Mouse (Mus musculus) MEL (cell line): Measurements from ENCODE around the gene Hdac7.

ENCODE experiments used
- CTCF ChIP-seq, 3 experiments: IDR thresholded peaks in 2 of 3; conservative IDR thresholded peaks in 1 of 3; 2 replicates each; pipeline ENCODE4 v1.5.1; 2011 to 2012; ENCODE audit warnings: low read length in 3 of 3, low read depth in 2 of 3, mild to moderate bottlenecking in 2 of 3, improper control_type of control experiment in 1 of 3, inconsistent platforms in 1 of 3, mixed read lengths in 1 of 3, moderate library complexity in 1 of 3; ENCODE audit not compliant: control insufficient read depth in 1 of 3, insufficient read depth in 1 of 3, poor library complexity in 1 of 3, severe bottlenecking in 1 of 3
- ELF1 ChIP-seq: IDR thresholded peaks from 2 replicates; pipeline ENCODE4 v1.6.1; 2014; ENCODE audit warnings: low read depth, mild to moderate bottlenecking, inconsistent platforms, low read length, improper control_type of control experiment, moderate library complexity
- EP300 ChIP-seq, 2 experiments: IDR thresholded peaks; 2 replicates each; pipeline ENCODE4 v1.6.1; 2011; ENCODE audit warnings: improper control_type of control experiment in 2 of 2, low read length in 2 of 2, low read depth in 1 of 2, mild to moderate bottlenecking in 1 of 2
- GATA1 ChIP-seq: IDR thresholded peaks from 2 replicates; pipeline ENCODE4 v1.6.1; 2011; ENCODE audit warnings: low read depth, low read length, improper control_type of control experiment
- HCFC1 ChIP-seq: IDR thresholded peaks from 2 replicates; pipeline ENCODE4 v1.6.1; 2012; ENCODE audit warnings: low read depth, mild to moderate bottlenecking, inconsistent platforms, low read length, improper control_type of control experiment, moderate library complexity
- JUND ChIP-seq: IDR thresholded peaks from 2 replicates; pipeline ENCODE4 v1.6.1; 2011; ENCODE audit warnings: low read depth, mild to moderate bottlenecking, improper control_type of control experiment, low read length
- NRF1 ChIP-seq: IDR thresholded peaks from 2 replicates; pipeline ENCODE4 v1.6.1; 2014; ENCODE audit warnings: low read depth, mild to moderate bottlenecking, inconsistent platforms, low read length, improper control_type of control experiment, moderate library complexity; ENCODE audit not compliant: poor library complexity, insufficient read depth, severe bottlenecking
- RCOR1 ChIP-seq: IDR thresholded peaks from 2 replicates; pipeline ENCODE4 v1.6.1; 2012; ENCODE audit warnings: low read depth, mild to moderate bottlenecking, inconsistent platforms, low read length, improper control_type of control experiment
- SIN3A ChIP-seq: IDR thresholded peaks from 2 replicates; pipeline ENCODE4 v1.6.1; 2012; ENCODE audit warnings: low read length, improper control_type of control experiment, inconsistent platforms
- ZNF384 ChIP-seq: IDR thresholded peaks from 2 replicates; pipeline ENCODE4 v1.6.1; 2012; ENCODE audit warnings: low read depth, mild to moderate bottlenecking, inconsistent platforms, low read length, improper control_type of control experiment

DNA sequence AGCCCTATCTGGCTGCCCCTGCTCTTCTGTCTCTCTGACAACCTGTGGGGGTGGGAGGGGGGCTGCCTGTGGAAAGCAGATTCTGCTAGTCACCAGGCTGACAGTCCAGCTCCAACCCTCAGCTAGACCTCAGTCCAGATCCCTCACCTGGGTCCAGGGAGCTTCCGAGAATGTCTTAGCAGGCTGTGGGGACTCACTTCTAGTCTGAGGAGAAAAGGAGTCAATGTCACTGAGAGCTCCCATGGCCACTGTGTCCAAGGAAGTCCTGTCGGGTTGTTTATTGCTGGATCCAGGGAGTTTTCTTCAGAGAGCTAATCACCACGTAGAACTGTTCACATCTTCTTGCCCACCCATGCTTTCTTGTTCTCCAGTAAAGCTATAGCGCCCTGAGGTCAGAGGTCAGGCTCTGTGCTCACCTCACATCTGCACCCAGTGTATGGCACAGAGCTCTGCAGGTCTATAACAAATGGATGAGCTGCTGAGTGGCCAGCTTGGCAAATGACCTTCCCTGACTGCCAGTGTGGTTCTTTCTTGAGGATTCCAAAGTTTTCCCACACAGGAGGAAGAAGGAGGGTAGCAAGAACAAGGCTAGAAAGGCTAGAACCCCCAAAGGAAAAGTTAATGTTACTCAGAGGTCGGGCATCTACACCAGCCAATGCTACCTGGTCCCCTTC, 17.6 kb downstream of the Hdac7 start:
- TF ChIP-seq SIN3A (no peak), CTCF (IDR thresholded peaks at IDR 0.05 in 2 of 3, conservative IDR thresholded peaks at IDR 0.05 in 1 of 3; ENCODE audit: control insufficient read depth in 1 of 3, insufficient read depth in 1 of 3, low read depth in 2 of 3, low read length in 3 of 3, poor library complexity in 1 of 3, severe bottlenecking in 1 of 3) (no peak), RCOR1 (no peak), NRF1 (no peak), ZNF384 (no peak), GATA1 (no peak), ELF1 (no peak), HCFC1 (no peak), JUND (no peak), EP300 (IDR thresholded peaks at IDR 0.05; ENCODE audit: low read depth in 1 of 2, low read length in 2 of 2) (no peak)
